In genomic region chr9:66861104-66861767, GRCm38 (mm10) we compare ENCODE assay signal across 12 mouse cellular contexts. TPM values are rescaled to one million over a fixed set of nuclear protein-coding genes. Genes with fewer than 3 reads are reported as not detected.
DNase-seq lines count a peak whose midpoint lies in the region; ATAC-seq and TF ChIP-seq lines count a peak whose summit lies in the region.
"Had no signal": no experiment of that assay in that cellular context is flagged by ENCODE, and none has a peak within 500 bp of the region (broad histone marks: within the 10 kb centered on the region; RNA-seq: fewer than 3 reads in every experiment).

No protein-coding gene starts in this region.

- no peak for TF ChIP-seq CTCF in layer of hippocampus, adult 2 months (conservative IDR thresholded peaks at IDR 0.05)
- no peak for TF ChIP-seq CTCF in brain, embryonic 14.5 days (IDR thresholded peaks at IDR 0.05; ENCODE audit: borderline replicate concordance, extremely low read depth, insufficient read depth, insufficient read length)
- no peak for TF ChIP-seq CTCF in hindbrain, postnatal 0 days (IDR thresholded peaks at IDR 0.05; ENCODE audit: low read depth)

- H3K36me3 ChIP-seq in forebrain, embryonic 11.5 days (ENCODE audit: control insufficient read depth, insufficient read depth, low read length), result no peaks in the 10 kb centered on the region
- 0 out of 2 replicates have a peak, but pooled peaks cover 5% of the 10 kb centered on the region for H3K36me3 ChIP-seq in hindbrain, postnatal 0 days (ENCODE audit: insufficient read depth, low read length)

- H3K27ac ChIP-seq in layer of hippocampus, adult 2 months, result 0 out of 2 replicates have a peak overlapping the region, but pooled peaks have one; percentile 0
- peak overlapping the region; percentile 70 for H3K27ac ChIP-seq in forebrain, embryonic 11.5 days (ENCODE audit: low read depth, low read length)
- peak overlapping the region; percentile 45; the same call in 1 of the 2 replicates for H3K27ac ChIP-seq in hindbrain, postnatal 0 days
- H3K27ac ChIP-seq: left cerebral cortex, adult 2 months; limb, embryonic 15.5 days had no signal

- no peak for ATAC-seq in forebrain, embryonic 11.5 days (replicated peaks; ENCODE audit: low FRiP score)
- ATAC-seq in hindbrain, postnatal 0 days, result no peak
- ATAC-seq in megakaryocyte progenitor cell, adult 5-6 weeks (replicated peaks; ENCODE audit: poor library complexity), result no peak
- ATAC-seq: Patski had no signal

- no peak overlapping the region for H3K9ac ChIP-seq in forebrain, embryonic 11.5 days (ENCODE audit: low read length)
- H3K9ac ChIP-seq in hindbrain, postnatal 0 days (replicated peaks; ENCODE audit: low read length), result no peak overlapping the region
- H3K9ac ChIP-seq: limb, embryonic 15.5 days had no signal

- no peak overlapping the region for H3K4me2 ChIP-seq in forebrain, embryonic 11.5 days (ENCODE audit: low read depth, low read length, severe bottlenecking)
- H3K4me2 ChIP-seq in hindbrain, postnatal 0 days (ENCODE audit: low read depth, low read length), result no peak overlapping the region
- H3K4me2 ChIP-seq: limb, embryonic 15.5 days had no signal

- no peak for DNase-seq in layer of hippocampus, adult 2 months (ENCODE audit: low spot score in 2 of 2)
- no peak for DNase-seq in layer of hippocampus, adult 18-20 months (ENCODE audit: low spot score in 2 of 2)
- DNase-seq in brain, embryonic 14.5 days (ENCODE audit: low read depth), result peak; percentile 72
- DNase-seq in forebrain, embryonic 11.5 days (ENCODE audit: low spot score), result no peak
- DNase-seq in hindbrain, postnatal 0 days (ENCODE audit: low spot score), result peak; percentile 44
- DNase-seq in cerebellum, postnatal 25 days, result no peak
- DNase-seq: cerebellum, postnatal 14 days; heart, postnatal 36 days had no signal

- peaks cover 14% of the 10 kb centered on the region; the same call in 1 of the 2 replicates for H3K4me1 ChIP-seq in forebrain, embryonic 11.5 days (replicated peaks; ENCODE audit: control insufficient read depth, insufficient read depth, low read length)
- H3K4me1 ChIP-seq in hindbrain, postnatal 0 days (ENCODE audit: insufficient read depth, low read length), result peaks cover 7% of the 10 kb centered on the region; the same call in 1 of the 2 replicates

- no peaks in the 10 kb centered on the region for H3K27me3 ChIP-seq in forebrain, embryonic 11.5 days (ENCODE audit: control insufficient read depth, insufficient read depth, low read length)
- H3K27me3 ChIP-seq in hindbrain, postnatal 0 days (ENCODE audit: insufficient read depth, low read length), result no peaks in the 10 kb centered on the region
- H3K27me3 ChIP-seq: limb, embryonic 15.5 days; Patski had no signal

- H3K9me3 ChIP-seq in forebrain, embryonic 11.5 days (ENCODE audit: control insufficient read depth, low read length), result no peaks in the 10 kb centered on the region
- no peaks in the 10 kb centered on the region for H3K9me3 ChIP-seq in hindbrain, postnatal 0 days (ENCODE audit: low read length)
- H3K9me3 ChIP-seq: limb, embryonic 15.5 days had no signal

- TF ChIP-seq POLR2A in brain, embryonic 14.5 days (IDR thresholded peaks at IDR 0.05; ENCODE audit: borderline replicate concordance, extremely low read depth, insufficient read depth, insufficient read length, poor library complexity, severe bottlenecking), result no peak

- 58% methylated on average over 5 of the region's 5 CpGs for WGBS in forebrain, embryonic 11.5 days
- WGBS in hindbrain, postnatal 0 days, result 47% methylated on average over 5 of the region's 5 CpGs

- no peak overlapping the region for H3K4me3 ChIP-seq in layer of hippocampus, adult 2 months
- H3K4me3 ChIP-seq in forebrain, embryonic 11.5 days (ENCODE audit: low read depth, low read length), result no peak overlapping the region
- no peak overlapping the region for H3K4me3 ChIP-seq in hindbrain, postnatal 0 days (ENCODE audit: low read length)
- H3K4me3 ChIP-seq: left cerebral cortex, adult 2 months; limb, embryonic 15.5 days had no signal

RNA-seq across cellular contexts. Expression of gene Aph1c, which starts 26.7 kb away (rescaled TPM):
- 1 to 10 TPM; 7.6 to 8.4 TPM for total RNA-seq in layer of hippocampus, adult 2 months (2021)
- total RNA-seq in layer of hippocampus, adult 18-20 months (2021), result 10 to 100 TPM in 1 of 2 experiments, 1 to 10 TPM in 1; 9.0 to 10.6 TPM
- 1.6 and 2.3 TPM in 2 replicates for polyA plus RNA-seq in brain, embryonic 14.5 days (2012; rRNA removed)
- polyA plus RNA-seq in forebrain, embryonic 11.5 days (2014; fragmentation: Nextera tagmentation; extraction: Ambion mirVana), result 2.2 and 3.2 TPM in 2 replicates
- 2.1 and 3.1 TPM in 2 replicates for total RNA-seq in hindbrain, postnatal 0 days (2014; rRNA removed)
- 5.3 and 6.3 TPM in 2 replicates for polyA plus RNA-seq in hindbrain, postnatal 0 days (2015; fragmentation: Nextera tagmentation; extraction: Ambion mirVana)
- 4.1 and 7.4 TPM in 2 replicates for total RNA-seq in megakaryocyte progenitor cell, adult 5-6 weeks (2015)
- 0.96 and 3.0 TPM in 2 replicates for total RNA-seq in megakaryocyte progenitor cell, adult 5-6 weeks (2017)

RNA-seq across cellular contexts. Expression of gene Rab8b, which starts 58.3 kb away (rescaled TPM):
- total RNA-seq in layer of hippocampus, adult 2 months (2021), result 10 to 100 TPM; 46.1 to 47.1 TPM
- total RNA-seq in layer of hippocampus, adult 18-20 months (2021), result 10 to 100 TPM; 53.6 to 57.1 TPM
- 23.4 and 26.9 TPM in 2 replicates for polyA plus RNA-seq in brain, embryonic 14.5 days (2012; rRNA removed)
- polyA plus RNA-seq in forebrain, embryonic 11.5 days (2014; fragmentation: Nextera tagmentation; extraction: Ambion mirVana), result 44.1 and 51.7 TPM in 2 replicates
- total RNA-seq in hindbrain, postnatal 0 days (2014; rRNA removed), result 25.9 and 32.7 TPM in 2 replicates
- 26.3 and 27.1 TPM in 2 replicates for polyA plus RNA-seq in hindbrain, postnatal 0 days (2015; fragmentation: Nextera tagmentation; extraction: Ambion mirVana)
- 45.6 and 48.8 TPM in 2 replicates for total RNA-seq in megakaryocyte progenitor cell, adult 5-6 weeks (2015)
- 78.3 and 81.2 TPM in 2 replicates for total RNA-seq in megakaryocyte progenitor cell, adult 5-6 weeks (2017)

Comparison
In these comparisons a context has a peak if more than half of its experiments do, and no peak if none do; other contexts are left out.
1. DNase-seq: peak in brain, embryonic 14.5 days (single experiment) and hindbrain, postnatal 0 days (single experiment); none in layer of hippocampus, adult 2 months (0 of 2), layer of hippocampus, adult 18-20 months (0 of 2), forebrain, embryonic 11.5 days (single experiment) and cerebellum, postnatal 25 days (0 of 2).
2. H3K27ac ChIP-seq: peak in every context shown above with its lines; median percentile 70 in forebrain, embryonic 11.5 days; 45 in hindbrain, postnatal 0 days; 0 in layer of hippocampus, adult 2 months.